Mouse (Mus musculus) left cerebral cortex, postnatal 14 days (tissue): ENCODE measurements at regions not wholly inside any gene's neighbourhood (a gene's known extent, or its start where the extent isn't known, plus 50 kb on each side); places are given as distances from the start of the nearest gene placed in this dataset.
A peak's percentile ranks its signal among the peaks of the same experiment; 100 is the strongest.
"Not testable (repeated sequence)": the region's sequence is repeated elsewhere in the genome, so short reads cannot be mapped to it uniquely, and the experiment has no call there.

ENCODE experiments used
- DNase-seq, 2 experiments: peaks; one replicate each; pipeline ENCODE4 v3.0.0; 2021 to 2022; ENCODE audit warnings: low spot score in 2 of 2, mixed read lengths in 1 of 2
- intact Hi-C: fragments of 180-260 bp; cut with DNase I; formaldehyde crosslinking; loops from one replicate; pipeline ENCODE4 v1.15.1; 2025

GRCm38 (mm10) chr6:50815579-50815978 lies 161.3 kb upstream of the Npvf start:
- intact Hi-C loops: no loop called here
- no peak for DNase-seq

DNA sequence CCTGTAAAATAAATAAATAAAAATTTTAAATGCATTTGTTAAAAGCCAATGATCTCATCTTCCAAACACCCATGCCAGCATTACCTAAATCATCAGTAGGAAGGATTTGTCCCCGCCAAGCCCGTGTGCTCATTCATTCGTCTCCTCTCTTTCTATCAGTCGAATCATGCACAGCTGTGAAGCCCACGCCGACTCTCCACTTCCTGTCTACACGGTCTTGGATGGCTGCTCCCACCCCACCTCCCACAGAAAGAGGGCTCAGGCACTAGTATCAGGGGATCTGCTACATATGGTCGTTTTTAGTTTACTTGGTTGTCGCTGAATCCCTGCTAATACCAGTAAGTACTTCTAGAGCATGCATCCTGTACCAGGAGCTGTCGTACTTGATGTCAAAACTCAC lies 163.2 kb upstream of the Npvf start:
- DNase-seq: no peak
- intact Hi-C loops: no loop called here

DNA sequence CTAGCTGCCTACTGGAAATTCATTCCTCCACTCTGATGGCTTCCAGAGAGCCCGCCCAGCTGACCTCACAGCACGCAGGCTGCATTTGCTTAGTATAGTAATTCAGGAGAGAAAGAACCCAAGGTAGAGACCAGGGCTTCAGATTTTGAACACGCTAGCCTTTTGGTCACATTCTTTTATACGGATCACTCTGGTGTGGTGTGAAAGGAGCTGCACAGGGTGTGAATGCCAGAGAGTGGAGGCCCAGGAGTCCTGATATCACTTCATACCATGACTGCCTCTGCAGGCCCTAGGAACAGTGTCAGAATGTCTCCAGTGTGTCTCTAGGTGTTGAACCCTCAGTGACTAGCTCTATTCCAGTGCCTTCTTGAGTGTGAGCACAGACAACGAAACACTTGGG lies 164.2 kb upstream of the Npvf start:
- DNase-seq: no peak
- intact Hi-C loops: no loop called here

GRCm38 (mm10) chr6:50818891-50819541 lies 164.8 kb upstream of the Npvf start:
- DNase-seq: no peak
- intact Hi-C loops: no loop called here

DNA sequence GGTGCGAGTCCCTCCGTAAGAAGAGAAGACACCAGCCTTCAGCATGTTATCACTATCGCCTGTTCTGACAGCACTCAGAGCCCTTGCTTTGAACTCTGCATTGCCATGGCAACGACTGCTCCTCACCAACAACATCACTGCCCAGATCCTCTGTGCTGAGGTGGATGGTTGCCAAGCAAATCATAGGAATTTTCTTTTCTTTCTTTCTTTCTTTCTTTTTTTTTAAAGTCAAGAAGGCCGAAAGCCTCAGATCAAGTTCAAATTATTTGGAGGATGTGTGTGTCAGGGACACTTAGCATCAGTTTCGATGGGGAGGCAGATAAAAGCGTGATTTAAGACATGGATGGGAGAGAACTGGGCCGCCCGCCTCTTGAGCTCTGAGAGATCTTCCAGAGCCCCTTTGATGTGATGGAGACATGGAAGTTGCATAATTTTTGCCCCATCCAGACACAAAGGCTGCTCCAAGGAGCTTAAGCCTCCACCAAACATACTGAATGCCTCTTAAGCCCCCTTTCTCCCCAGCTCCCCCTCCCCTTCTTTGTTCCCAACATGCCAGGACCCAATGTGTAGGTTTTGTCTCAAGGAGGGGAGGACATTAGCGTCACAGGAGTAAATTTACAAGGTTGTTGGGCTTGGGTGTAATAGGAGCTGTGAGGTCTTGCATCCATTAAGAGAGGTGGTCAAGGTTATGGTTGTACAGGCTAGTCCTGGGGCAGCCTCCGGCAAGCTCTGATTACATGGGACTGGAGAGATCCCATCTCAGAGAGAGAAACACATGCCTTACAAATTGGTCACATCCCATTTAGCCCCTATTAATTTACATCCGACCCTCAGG lies 167.4 kb upstream of the Npvf start:
- intact Hi-C loops: no loop called here
- peak in 1 of 2 experiments; percentile 21 for DNase-seq

GRCm38 (mm10) chr6:50822236-50823151 lies 168.3 kb upstream of the Npvf start:
- intact Hi-C loops: no loop called here
- no peak for DNase-seq

DNA sequence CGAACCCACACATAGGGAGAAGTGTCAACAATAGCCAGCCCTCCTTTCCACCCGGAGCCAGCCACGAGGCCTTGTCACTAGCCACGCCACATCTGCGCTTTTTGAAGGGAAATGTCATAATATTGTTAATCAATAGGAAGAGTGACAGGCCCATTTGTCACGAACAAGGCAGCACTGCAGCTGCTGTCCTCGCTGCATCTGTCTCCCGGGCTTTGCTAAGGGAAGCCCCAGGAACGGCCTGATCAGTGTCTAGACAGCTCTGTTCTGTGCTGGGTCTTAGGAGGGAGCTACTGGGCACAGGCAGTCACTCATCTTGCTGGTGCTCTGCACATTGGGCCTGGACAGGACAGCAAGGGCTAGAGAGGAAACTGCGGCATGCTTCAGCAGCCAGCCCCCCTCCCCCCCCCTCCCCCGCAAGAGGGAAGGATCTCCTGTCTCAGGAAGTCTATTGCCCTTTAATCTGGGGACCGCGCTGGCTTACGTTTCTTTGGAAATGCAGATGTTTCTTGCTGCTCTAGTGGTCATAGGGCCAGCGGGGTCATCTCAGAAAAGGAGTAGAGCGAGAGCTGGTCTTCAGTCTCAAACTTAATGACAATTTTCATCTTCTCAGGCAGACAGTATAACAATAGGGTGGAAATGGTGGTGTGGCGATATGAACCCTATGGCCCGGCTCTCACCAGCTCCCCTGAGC lies 169.1 kb upstream of the Npvf start:
- intact Hi-C loops: no loop called here
- DNase-seq: no peak

DNA sequence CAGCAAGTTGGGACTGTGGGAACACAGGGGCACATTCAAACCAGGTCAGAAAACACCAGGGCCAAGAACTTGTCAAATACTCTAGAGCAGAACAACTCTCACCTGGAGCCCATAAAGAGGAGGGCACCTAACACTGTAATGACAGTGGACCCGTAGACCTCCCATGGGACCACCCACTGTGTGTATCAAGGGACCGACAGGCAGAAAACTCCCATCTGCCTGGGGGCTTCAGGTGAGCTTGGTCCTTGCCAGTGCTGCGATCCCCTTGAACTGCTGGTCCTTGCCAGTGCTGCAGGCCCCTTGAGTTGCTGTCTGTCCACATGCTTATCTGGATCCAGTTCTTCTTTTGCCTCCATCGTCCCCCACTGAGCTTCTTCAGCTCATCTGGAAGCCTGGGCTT lies 170.2 kb upstream of the Npvf start:
- intact Hi-C loops: no loop called here
- DNase-seq: no peak

DNA sequence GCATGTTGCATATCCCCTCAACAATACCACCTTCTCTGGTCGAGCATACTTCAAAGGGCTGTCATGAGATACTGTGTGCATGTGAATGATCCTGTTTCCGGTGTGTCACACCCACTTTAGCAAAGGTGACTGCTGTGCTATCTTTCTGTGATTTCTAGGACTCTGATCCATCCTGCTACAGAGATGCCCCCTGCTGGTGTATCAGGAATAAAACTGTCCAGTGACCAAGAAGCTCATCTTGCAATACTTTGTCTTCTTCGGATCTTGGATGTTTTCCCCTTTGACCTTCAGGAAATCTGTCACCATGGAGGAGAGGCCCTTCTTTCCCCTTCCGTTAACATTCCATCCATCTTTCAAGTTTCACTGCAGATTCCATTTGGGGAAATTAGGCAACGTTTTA lies 177.5 kb upstream of the Npvf start:
- DNase-seq: no peak
- intact Hi-C loops: no loop called here

- intact Hi-C loops: no loop called here
- DNase-seq: no peak
These were observed 181.9 kb upstream of the Npvf start for GRCm38 (mm10) chr6:50835997-50836625.

DNA sequence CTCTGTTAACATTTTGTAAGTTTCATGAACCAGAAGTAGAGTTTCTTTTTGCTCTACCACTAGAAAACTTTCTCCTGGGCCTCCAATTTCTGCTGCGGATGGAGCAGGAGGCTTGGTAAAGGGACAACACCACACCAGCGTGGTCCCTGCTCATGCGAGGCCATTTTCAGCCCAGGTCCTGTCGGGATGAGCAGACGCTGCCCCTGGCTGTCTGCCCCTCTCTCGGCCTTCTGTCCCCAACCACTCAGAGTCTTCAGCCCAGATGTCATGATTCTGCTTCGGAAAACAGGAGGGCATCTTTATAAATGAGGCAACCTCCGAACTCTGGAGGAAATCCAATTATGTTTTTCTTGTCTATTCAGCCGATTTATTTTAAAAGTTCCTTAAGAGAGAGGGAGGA lies 186.6 kb upstream of the Npvf start:
- intact Hi-C loops: no loop called here
- DNase-seq: no peak

DNA sequence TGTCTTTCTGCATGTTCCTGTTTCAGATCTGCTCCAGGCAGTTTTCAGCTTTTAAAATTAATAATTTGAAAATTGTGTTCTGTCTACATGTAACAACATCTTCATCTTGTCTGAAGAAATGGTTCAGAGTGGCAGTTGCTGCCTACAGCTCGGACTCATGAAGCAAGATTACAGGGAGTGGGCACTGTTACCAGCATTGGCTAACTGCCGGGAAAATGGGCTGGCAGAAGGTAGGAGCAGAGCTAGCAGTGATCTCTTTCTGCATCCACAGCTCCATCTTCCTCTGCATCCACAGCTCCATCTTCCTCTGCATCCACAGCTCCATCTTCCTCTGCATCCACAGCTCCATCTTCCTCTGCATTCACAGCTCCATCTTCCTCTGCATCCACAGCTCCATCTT lies 191.0 kb upstream of the Npvf start:
- intact Hi-C loops, DNase-seq: not testable (repeated sequence)

DNA sequence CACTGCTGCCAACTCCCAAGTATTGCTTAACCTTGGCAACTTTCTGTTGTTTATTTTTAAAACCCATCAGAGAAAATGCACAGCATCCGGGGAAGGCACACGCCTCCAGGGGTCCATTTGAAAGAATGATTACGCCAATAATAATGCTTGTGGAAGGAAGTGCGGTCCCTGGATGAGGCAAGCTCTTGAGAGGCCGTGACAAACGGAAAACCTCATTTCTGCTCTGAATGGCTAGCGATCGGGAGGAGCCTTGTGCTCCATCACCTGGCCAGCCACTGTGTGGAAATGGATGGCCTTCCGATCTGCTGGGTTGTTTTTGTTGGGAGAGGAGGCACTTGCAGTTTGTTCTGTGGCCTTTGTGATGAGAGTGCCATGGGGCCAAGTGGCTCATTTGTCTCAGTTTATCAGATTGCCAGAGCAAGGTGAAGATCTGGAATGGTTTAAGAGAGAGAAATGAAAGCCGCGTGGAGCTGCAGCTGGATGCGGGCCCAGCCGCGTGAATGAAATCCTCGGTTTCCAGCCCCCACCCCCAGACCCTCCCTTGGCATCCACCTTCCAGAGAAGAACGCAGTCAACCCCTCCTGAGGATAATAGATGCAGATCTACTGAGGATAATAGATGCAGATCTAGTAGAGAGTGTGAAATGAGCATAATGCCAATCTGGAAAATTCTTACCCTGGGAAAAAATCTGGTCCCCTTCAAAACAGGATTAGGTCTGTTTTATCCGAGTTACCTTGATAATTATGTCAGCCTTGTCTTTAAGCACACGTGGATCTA lies 192.7 kb upstream of the Npvf start:
- no peak for DNase-seq
- intact Hi-C loops: no loop called here

GRCm38 (mm10) chr6:50847548-50847947 lies 193.3 kb upstream of the Npvf start:
- intact Hi-C loops: no loop called here
- no peak for DNase-seq

DNA sequence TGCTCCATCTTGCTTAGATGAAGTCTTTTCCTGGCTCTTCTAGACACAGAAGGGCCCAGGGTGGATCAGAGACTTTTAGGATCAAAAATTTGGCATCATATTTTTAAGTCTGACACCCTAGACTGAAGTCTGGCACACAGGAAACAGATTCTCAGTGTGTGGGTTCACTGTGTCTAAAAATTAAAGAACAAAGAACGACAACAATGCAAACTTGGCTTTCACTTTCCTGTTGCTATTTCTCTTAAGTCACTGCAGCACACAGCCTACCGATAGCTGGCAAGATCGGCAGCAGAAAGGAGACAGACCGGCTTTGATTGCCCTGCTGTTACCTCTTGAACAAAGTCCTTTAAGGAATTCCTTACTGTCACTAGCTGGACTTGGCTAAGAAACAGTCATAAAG lies 204.9 kb upstream of the Npvf start:
- DNase-seq: no peak
- intact Hi-C loops: no loop called here

DNA sequence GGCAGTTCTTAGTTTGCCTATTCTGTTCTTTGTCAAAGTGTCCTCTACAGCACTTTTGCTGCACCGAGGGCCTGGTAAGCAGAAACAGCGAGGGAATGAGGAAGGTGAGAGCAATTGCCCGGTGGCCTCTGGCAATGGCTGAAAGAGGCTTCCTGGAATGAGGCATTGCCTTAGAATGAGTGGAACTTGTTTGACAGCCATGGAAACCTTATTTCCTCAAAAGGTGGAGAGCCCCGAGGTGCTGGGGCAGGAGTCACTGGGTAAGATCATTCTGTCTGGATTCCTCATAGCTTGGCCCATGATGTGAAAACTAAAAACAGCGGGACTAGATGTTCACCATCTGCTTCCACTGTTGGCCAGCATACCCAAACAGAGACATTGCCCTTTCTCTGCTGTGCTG lies 223.8 kb upstream of the Npvf start:
- no peak for DNase-seq
- intact Hi-C loops: no loop called here

- intact Hi-C loops: no loop called here
- no peak for DNase-seq
These were observed 228.1 kb upstream of the Npvf start for GRCm38 (mm10) chr6:50882298-50882697.

GRCm38 (mm10) chr6:50882759-50883158 lies 228.5 kb upstream of the Npvf start:
- intact Hi-C loops: no loop called here
- no peak for DNase-seq

DNA sequence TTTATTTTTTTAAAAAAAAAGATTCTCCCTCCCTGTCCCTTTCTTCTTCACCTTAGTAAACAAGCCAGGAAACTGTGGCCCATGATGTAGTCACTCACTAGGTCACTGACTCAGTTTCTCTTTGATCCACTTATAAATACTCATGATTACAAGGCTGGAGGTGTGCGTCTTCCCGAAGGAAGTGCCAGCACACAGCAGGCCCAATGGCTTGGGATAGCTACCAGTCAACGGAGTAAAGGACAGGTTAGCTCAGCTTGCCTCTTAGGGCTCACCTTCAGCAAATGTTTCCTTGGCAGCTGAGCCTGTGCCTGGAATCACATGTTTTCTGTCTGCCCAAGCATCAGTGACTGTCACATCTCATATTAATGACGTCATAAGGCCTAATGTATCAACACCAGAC lies 230.8 kb upstream of the Npvf start:
- no peak for DNase-seq
- intact Hi-C loops: no loop called here
